Mouse (Mus musculus) limb, embryonic 14.5 days (tissue): ENCODE results near the gene Tcf15. TPM values are rescaled to one million over a fixed set of nuclear protein-coding genes. Genes with fewer than 3 reads are reported as not detected.

Experiments
- ATAC-seq: fragments of 200-750 bp; cut with Nextera tagmentation; 2 replicates; pipeline ENCODE4 v1.8.0; 2017; ENCODE audit warnings: low read depth, moderate number of reproducible peaks, moderate TSS enrichment; ENCODE audit not compliant: low FRiP score
- DNase-seq: peaks from one replicate; pipeline ENCODE4 v3.0.0-alpha.2; 2015; ENCODE audit warnings: low spot score
- H3K27ac ChIP-seq: fragments of 300-500 bp; sonication (generic); replicated peaks from 2 replicates; pipeline ENCODE4 v1.5.1; 2014; ENCODE audit warnings: low read depth, mild to moderate bottlenecking, low read length, moderate library complexity, mixed read lengths
- H3K27me3 ChIP-seq: fragments of 300-500 bp; sonication (generic); 2 replicates; pipeline ENCODE4 v1.6.1; 2014; ENCODE audit warnings: low read length, mixed read lengths; ENCODE audit not compliant: control insufficient read depth, insufficient read depth
- H3K36me3 ChIP-seq: fragments of 300-500 bp; sonication (generic); 2 replicates; pipeline ENCODE4 v1.6.1; 2014; ENCODE audit warnings: mild to moderate bottlenecking, low read length, moderate library complexity, mixed read lengths; ENCODE audit not compliant: control insufficient read depth, insufficient read depth
- H3K4me1 ChIP-seq: fragments of 300-500 bp; sonication (generic); 2 replicates; pipeline ENCODE4 v1.6.1; 2014; ENCODE audit warnings: antibody characterized with exemption, low read length, mixed read lengths; ENCODE audit not compliant: control insufficient read depth, insufficient read depth
- H3K4me2 ChIP-seq: fragments of 300-500 bp; sonication (generic); replicated peaks from 2 replicates; pipeline ENCODE4 v1.6.1; 2014; ENCODE audit warnings: low read depth, mild to moderate bottlenecking, low read length, moderate library complexity; ENCODE audit not compliant: severe bottlenecking
- H3K4me3 ChIP-seq: fragments of 300-500 bp; sonication (generic); replicated peaks from 2 replicates; pipeline ENCODE4 v1.5.1; 2014; ENCODE audit warnings: low read length
- H3K9ac ChIP-seq: fragments of 300-500 bp; sonication (generic); 2 replicates; pipeline ENCODE4 v1.6.1; 2014; ENCODE audit warnings: mild to moderate bottlenecking, low read depth, low read length, moderate library complexity; ENCODE audit not compliant: severe bottlenecking
- H3K9me3 ChIP-seq: fragments of 300-500 bp; sonication (generic); 2 replicates; pipeline ENCODE4 v1.6.1; 2016; ENCODE audit warnings: low read length; ENCODE audit not compliant: control insufficient read depth
- POLR2A ChIP-seq: fragments of 200-500 bp; IDR thresholded peaks from 2 replicates; pipeline ENCODE4 v1.8.0; 2012; ENCODE audit warnings: inconsistent platforms, mild to moderate bottlenecking, moderate library complexity, borderline replicate concordance; ENCODE audit not compliant: insufficient read depth, insufficient read length; ENCODE audit errors: extremely low read depth
- WGBS: fragments of 180-500 bp; shearing (Covaris S2); extraction: QIAGEN DNeasy Blood & Tissue Kit; methylation state at CpG from one replicate; pipeline ENCODE4 v1.1.7; 2014; 5-methylcytosine and 5-hydroxymethylcytosine counted together
- polyA plus RNA-seq, 2 experiments: library from polyadenylated mRNA; depleted of rRNA in 1 of 2; stranded (reverse) in 1 of 2; unstranded in 1 of 2; fragments of >200 nt; fragmentation: Nextera tagmentation in 1 of 2; extraction: Ambion mirVana in 1 of 2; gene quantifications; 2 replicates each; pipeline versions ENCODE4 v1.2.1 to v1.2.3; 2012 to 2014

Gene Tcf15
- polyA plus RNA-seq, 2 experiments: 9.4 to 11.0 TPM

- Histone ChIP-seq H3K27me3 (no peaks in the 10 kb centered on the region), H3K4me1 (peaks cover 10% of the 10 kb centered on the region), H3K9me3 (no peaks in the 10 kb centered on the region), H3K4me3 (no peak overlapping the region), H3K27ac (no peak overlapping the region), H3K36me3 (no peaks in the 10 kb centered on the region), H3K4me2 (no peak overlapping the region), H3K9ac (no peak overlapping the region)
- WGBS: 61% methylated on average over 2 of the region's 2 CpGs
- DNase-seq (no peak), ATAC-seq (no peak)
- no peak for TF ChIP-seq POLR2A
These were observed 14.8 kb upstream of the Tcf15 start for GRCm38 (mm10) chr2:152128597-152128996.

GRCm38 (mm10) chr2:152129778-152130177 is 13.6 kb upstream of the Tcf15 start:
- no peaks in the 10 kb centered on the region for H3K9me3 ChIP-seq
- no peaks in the 10 kb centered on the region for H3K27me3 ChIP-seq
- no peak for ATAC-seq
- no peak overlapping the region for H3K4me2 ChIP-seq
- no peak overlapping the region for H3K9ac ChIP-seq
- no peak overlapping the region for H3K27ac ChIP-seq
- WGBS: 68% methylated on average over 3 of the region's 3 CpGs
- no peak for DNase-seq
- H3K4me1 ChIP-seq: peaks cover 10% of the 10 kb centered on the region
- H3K4me3 ChIP-seq: no peak overlapping the region
- H3K36me3 ChIP-seq: no peaks in the 10 kb centered on the region
- no peak for TF ChIP-seq POLR2A

GRCm38 (mm10) chr2:152132016-152132415 is 11.3 kb upstream of the Tcf15 start:
- Histone ChIP-seq H3K4me3 (no peak overlapping the region), H3K4me2 (no peak overlapping the region), H3K27ac (no peak overlapping the region)

GRCm38 (mm10) chr2:152132691-152133090 is 10.7 kb upstream of the Tcf15 start:
- no peak overlapping the region for H3K4me2 ChIP-seq
- H3K9ac ChIP-seq: no peak overlapping the region
- no peaks in the 10 kb centered on the region for H3K9me3 ChIP-seq
- no peak overlapping the region for H3K27ac ChIP-seq
- no peaks in the 10 kb centered on the region for H3K27me3 ChIP-seq
- DNase-seq (no peak), ATAC-seq (no peak)
- 56% methylated on average over 8 of the region's 8 CpGs for WGBS
- no peak overlapping the region for H3K4me3 ChIP-seq
- no peaks in the 10 kb centered on the region for H3K36me3 ChIP-seq
- no peak for TF ChIP-seq POLR2A
- H3K4me1 ChIP-seq: peaks cover 10% of the 10 kb centered on the region

More at GRCm38 (mm10) chr2:152132016-152132415, 11.3 kb upstream of the Tcf15 start:
- Histone ChIP-seq H3K9ac (no peak overlapping the region), H3K4me1 (peaks cover 10% of the 10 kb centered on the region), H3K27me3 (no peaks in the 10 kb centered on the region), H3K9me3 (no peaks in the 10 kb centered on the region), H3K36me3 (no peaks in the 10 kb centered on the region)
- WGBS: 17% methylated on average over 9 of the region's 9 CpGs
- no peak for ATAC-seq
- DNase-seq: no peak
- no peak for TF ChIP-seq POLR2A

GRCm38 (mm10) chr2:152139191-152139987 is 4.0 kb upstream of the Tcf15 start:
- no peak overlapping the region for H3K27ac ChIP-seq
- WGBS: 64% methylated on average over 10 of the region's 10 CpGs
- H3K4me3 ChIP-seq: no peak overlapping the region
- no peak for TF ChIP-seq POLR2A
- no peak overlapping the region for H3K9ac ChIP-seq
- no peaks in the 10 kb centered on the region for H3K9me3 ChIP-seq
- H3K4me1 ChIP-seq: peaks cover 12% of the 10 kb centered on the region
- H3K36me3 ChIP-seq: no peaks in the 10 kb centered on the region
- ATAC-seq (no peak), DNase-seq (no peak)
- no peak overlapping the region for H3K4me2 ChIP-seq
- H3K27me3 ChIP-seq: peaks cover 20% of the 10 kb centered on the region
